Mouse (Mus musculus) cerebellum, adult 11-12 months (tissue): ENCODE results near the gene Slc16a11.

ENCODE experiments used
- DNase-seq: peaks from one replicate; pipeline ENCODE4 v3.0.0; 2022

Gene Slc16a11

GRCm38 (mm10) chr11:70227126-70227525 is 14.6 kb downstream of the Slc16a11 start:
- peak; percentile 36 for DNase-seq

- peak; percentile 63 for DNase-seq
These were observed 15.2 kb downstream of the Slc16a11 start for GRCm38 (mm10) chr11:70227661-70228245.

GRCm38 (mm10) chr11:70228828-70229227 is 16.3 kb downstream of the Slc16a11 start:
- DNase-seq, result peak; percentile 87

DNA sequence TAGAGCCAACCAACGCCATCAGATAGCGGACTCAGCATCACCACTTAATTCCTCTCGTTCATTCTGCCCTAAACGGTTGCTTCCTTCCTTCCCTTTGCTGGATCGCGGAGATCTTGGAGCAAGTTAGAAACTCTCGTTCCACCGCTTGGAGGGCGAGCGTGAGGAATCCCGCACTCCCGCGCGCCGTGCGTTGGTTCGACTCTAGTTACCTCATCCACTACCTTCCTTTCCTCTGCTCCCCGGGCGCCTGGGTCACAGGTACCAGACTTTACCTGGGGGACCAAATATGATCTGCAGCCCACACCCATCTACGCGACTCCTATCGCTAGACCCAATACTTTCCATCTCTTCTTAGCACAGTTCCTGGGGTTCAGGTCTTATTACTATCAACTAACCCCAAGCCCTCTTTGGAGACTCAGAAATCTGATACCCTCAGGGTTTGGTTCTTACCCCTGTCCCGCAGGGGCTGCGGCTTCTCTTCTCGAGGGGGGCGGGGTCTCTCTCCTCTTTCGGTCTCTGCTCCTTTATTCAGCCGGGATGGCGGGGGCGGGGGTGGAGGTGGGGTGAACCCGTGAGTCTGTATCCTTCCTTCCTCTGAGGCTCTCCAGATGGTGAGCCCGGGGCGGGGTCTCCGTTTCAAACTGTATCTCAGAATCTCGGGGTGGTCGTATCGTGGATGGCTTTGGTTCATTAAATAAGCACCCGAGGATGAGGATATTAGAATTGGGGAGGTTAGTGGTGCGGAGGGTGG is 16.9 kb downstream of the Slc16a11 start, which contains the start of gene Bcl6b:
TSS of gene Bcl6b (minus strand) at position 539 of the 751 bp plus-strand sequence.
- peak; percentile 50 for DNase-seq

DNA sequence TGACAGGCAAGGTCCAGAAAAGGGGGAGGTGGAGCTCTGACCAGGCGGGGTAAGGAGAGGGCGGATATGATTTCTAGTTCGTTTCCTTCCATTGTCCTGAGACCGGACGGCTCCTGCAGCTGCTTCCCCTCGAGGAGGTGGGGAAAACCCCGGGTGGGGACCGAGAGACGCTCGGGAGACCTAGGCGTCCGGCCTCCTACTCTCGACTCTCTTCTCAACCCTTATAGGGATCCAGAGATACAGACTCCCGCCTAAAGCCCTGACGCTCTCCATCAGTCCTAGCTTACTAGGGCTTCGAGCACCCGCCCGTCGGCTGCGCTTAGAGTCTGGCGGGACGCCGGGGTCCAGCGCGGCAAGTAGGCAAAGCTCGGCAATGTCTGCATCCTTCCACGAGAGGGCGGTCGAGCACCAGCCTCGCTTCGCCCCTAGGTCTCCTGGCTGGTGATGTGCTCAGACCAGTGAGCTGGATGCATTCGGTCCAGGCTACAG is 17.7 kb downstream of the Slc16a11 start:
- peak; percentile 81 for DNase-seq

GRCm38 (mm10) chr11:70232546-70232945 is 20.0 kb downstream of the Slc16a11 start:
- DNase-seq, result peak; percentile 82

- peak; percentile 69 for DNase-seq
These were observed 20.5 kb downstream of the Slc16a11 start for GRCm38 (mm10) chr11:70233016-70233415.

DNA sequence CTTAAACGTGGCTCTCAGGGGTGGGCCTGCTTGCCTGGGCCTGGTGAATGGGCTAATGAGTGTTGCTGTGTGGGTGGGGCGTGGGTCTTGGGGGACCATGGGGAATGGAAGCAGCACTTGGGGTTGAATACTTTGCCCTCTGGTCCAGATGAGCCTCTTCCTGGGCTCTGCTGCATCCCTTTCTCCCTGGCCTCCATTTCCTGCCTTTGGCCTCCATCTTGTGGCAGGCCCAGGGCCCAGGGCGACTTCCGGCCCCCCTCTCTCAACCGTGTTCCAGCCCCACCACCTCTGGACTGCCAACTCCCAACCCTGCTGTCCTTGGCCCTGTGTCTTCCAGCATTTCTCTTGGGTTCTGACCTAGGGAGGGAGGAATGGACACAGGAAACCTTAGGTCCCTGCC is 21.5 kb downstream of the Slc16a11 start:
- peak; percentile 53 for DNase-seq

- peak; percentile 39 for DNase-seq
These were observed 21.9 kb downstream of the Slc16a11 start for GRCm38 (mm10) chr11:70234497-70234896.

GRCm38 (mm10) chr11:70235254-70235900 is 22.8 kb downstream of the Slc16a11 start:
- DNase-seq, result peak; percentile 53

DNA sequence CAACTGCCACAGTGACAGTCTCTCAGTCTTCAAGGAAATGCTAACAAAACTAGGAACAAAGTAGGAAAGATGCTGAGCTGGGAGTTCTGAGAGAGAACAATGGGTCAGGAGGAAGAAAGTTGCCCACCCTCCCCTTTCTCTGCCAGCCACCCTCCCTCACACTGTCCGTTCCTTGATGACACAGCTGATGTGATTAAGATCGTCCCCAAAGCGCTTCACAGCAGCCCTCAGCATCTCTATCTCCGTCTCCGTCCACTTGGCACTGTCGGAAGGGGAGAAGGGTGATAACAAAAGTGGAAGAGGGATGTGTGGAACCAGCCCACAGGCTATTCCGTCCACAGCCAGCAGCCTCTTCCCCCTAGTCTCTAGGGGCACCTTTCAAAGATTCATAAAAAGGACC is 24.2 kb downstream of the Slc16a11 start:
- DNase-seq, result peak; percentile 59

- peak; percentile 98 for DNase-seq
These were observed 25.1 kb downstream of the Slc16a11 start, which contains the start of gene 0610010K14Rik for GRCm38 (mm10) chr11:70237457-70238167. TSS of gene 0610010K14Rik (minus strand) at chr11:70237914.

DNA sequence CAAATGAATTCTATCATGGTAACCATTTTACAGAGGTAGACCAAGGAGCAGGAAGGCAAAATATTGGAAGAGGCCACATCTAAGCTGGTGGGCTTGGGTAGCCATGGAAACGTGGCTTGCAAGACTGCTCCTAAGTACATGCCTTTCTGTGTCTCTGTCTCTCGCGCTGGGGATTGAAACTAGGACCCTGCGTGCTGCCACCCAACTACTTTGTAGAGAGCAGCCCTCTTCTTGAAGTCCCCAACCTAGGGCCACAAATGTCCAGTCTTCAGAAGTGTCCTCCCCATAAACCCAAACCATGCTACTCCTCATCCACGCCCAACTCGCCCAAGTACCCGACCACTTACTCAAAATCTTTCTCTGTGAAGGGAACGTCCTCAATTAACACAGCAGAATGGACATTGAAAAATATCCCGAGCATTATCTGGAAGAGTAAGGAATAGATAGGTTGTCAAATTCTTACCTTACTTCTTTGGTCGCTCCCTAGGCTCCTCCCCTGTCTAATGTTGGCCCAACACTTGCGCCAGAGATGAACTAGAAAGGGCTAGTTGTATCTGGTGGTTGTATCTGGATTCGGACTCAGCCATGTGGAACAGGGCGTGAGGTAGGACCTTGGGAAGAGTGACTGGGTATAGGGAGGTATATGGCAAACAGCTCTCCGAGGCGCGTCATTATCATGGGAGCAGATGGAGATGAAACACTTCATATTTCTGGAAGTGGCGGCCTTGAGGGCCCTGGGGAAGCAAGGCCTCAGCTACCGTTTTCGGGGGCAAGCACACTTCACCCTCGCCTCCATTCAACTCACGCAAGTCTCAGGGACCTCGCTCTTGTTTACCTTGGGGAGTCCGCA is 26.3 kb downstream of the Slc16a11 start:
- DNase-seq, result peak; percentile 52

- peak; percentile 84 for DNase-seq
These were observed 27.2 kb downstream of the Slc16a11 start, which contains the start of the genes Gm21988 and Rnasek for GRCm38 (mm10) chr11:70239541-70240279. TSS of gene Gm21988 (minus strand) at chr11:70239830. TSS of gene Rnasek (minus strand) at chr11:70239842.

GRCm38 (mm10) chr11:70242591-70242990 is 30.0 kb downstream of the Slc16a11 start:
- DNase-seq, result peak; percentile 23

DNA sequence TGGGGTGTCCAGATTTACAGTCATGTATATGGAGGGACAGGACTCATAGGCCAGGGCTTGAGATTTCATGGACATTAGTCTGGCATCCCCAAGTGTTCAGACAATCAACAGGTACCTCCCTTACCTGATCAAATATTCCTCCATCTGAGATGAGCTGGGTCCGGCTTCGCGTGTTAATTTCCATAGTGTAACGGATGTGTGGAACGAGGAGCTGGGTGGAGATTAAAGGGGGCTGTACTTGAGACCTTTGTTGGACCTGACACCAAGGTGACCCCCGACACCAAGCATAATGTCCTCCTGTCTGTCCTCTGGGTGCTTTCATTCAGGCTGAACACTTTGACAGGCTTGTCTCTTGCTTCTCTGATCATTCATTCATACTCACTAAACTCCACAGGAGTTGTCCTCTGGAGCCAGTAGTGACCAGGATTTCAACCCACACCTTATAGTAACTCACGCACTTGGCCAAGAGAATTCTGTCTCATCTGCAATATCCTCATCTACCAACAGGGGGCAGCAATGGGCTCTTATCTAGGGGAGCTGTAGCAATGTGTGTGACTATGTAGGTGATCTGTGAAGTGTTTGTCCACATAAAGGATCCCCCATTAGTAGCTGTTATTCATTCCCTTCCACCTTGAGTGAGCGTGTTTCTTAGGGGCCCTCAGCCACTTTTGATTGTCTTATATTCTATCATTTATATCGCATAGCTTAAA is 34.7 kb downstream of the Slc16a11 start:
- peak; percentile 42 for DNase-seq

DNA sequence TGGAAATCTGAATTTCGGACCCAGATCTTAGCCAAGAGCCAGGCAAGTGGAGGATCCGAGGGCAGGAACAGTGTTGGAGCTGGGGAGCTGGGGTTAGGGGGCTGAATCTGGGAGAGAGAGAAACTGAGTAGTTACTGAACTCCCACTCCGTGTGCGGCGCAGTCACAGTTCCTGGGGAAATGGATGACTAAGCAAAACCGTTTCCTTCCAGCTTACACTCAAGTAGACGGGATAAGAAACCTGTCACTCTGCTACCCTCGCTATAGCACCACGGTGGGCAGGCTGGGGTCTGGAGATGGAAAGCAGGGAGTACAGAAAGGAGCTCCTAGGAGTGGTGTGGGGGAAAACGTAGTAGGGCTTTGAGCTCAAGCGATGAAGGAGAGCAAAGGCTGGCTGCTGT is 37.6 kb downstream of the Slc16a11 start:
- DNase-seq, result no peak

DNA sequence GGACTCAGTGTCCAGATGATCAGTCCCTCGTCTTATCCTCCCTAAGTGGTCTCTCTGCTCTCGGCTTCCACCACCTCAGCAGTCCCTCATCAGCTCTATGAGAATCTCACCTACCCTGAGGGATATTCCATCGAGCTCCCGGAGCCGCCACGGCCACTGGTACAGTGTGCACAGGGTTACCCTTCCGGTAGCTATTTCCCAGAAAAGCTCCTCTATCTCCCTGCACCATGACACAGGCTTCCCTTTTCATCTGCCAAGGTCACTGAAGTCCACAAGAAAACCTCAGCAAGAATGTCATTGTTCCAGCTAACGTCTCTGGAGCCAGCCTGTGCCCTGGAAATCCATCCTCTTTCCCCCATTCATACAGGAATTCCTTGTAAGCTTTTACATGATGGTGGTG is 39.3 kb downstream of the Slc16a11 start:
- DNase-seq, result no peak

DNA sequence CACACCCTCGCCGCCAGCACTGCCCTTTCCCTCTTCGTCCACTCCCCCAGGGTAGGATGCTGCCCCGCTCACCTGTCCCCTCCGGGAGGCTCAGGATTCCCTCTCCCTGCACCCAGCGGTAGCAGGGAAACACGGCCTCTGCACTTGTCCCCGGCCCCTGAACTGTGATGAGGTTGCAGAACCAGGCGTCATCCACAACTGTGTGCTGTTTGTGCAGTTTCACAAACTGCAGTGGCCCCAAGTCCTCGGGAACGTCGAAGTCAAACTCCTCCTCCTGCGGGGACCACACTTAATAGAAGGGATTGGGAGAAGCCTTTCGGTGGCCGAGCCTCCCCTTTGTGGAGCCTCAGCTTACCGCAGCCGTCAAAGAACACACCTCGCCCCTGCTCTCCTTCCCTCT is 41.8 kb downstream of the Slc16a11 start:
- DNase-seq, result no peak

- DNase-seq, result no peak
These were observed 42.5 kb downstream of the Slc16a11 start, which contains the start of gene Alox12 for GRCm38 (mm10) chr11:70254931-70255531. TSS of gene Alox12 (minus strand) at chr11:70255353.
